Mouse (Mus musculus) yolk sac, embryonic 10.5 days (tissue): ENCODE data around the gene Srf.
"Not testable (repeated sequence)": the region's sequence is repeated elsewhere in the genome, so short reads cannot be mapped to it uniquely, and the experiment has no call there.

Experiments used
- DNase-seq: peaks from one replicate; pipeline ENCODE4 v3.0.0-alpha.2; 2017; ENCODE audit warnings: low spot score

Srf gene

GRCm38 (mm10) chr17:46555673-46556583, at the start of gene Srf:
Srf (minus strand) TSS chr17:46556175.
- DNase-seq, result peak; percentile 98

GRCm38 (mm10) chr17:46605126-46605525, 49.2 kb upstream of the Srf start:
- no peak for DNase-seq

- no peak for DNase-seq
These were observed 47.3 kb upstream of the Srf start for GRCm38 (mm10) chr17:46603229-46603628.

- DNase-seq, result no peak
These were observed 46.2 kb upstream of the Srf start for GRCm38 (mm10) chr17:46602212-46602611.

- no peak for DNase-seq
These were observed 44.6 kb upstream of the Srf start for GRCm38 (mm10) chr17:46600569-46600968.

- DNase-seq, result no peak
These were observed 43.0 kb upstream of the Srf start for GRCm38 (mm10) chr17:46598963-46599362.

GRCm38 (mm10) chr17:46597956-46598355, 42.0 kb upstream of the Srf start:
- DNase-seq, result no peak

GRCm38 (mm10) chr17:46595336-46595735, 39.4 kb upstream of the Srf start:
- no peak for DNase-seq

GRCm38 (mm10) chr17:46594606-46595005, 38.6 kb upstream of the Srf start:
- DNase-seq, result no peak

GRCm38 (mm10) chr17:46593124-46593523, 37.1 kb upstream of the Srf start:
- DNase-seq, result no peak

- DNase-seq, result no peak
These were observed 35.4 kb upstream of the Srf start for GRCm38 (mm10) chr17:46591406-46591805.

GRCm38 (mm10) chr17:46590439-46590838, 34.5 kb upstream of the Srf start:
- no peak for DNase-seq

GRCm38 (mm10) chr17:46589635-46590314, 33.8 kb upstream of the Srf start:
- DNase-seq, result no peak

GRCm38 (mm10) chr17:46588913-46589312, 32.9 kb upstream of the Srf start:
- no peak for DNase-seq

GRCm38 (mm10) chr17:46588173-46588572, 32.2 kb upstream of the Srf start:
- DNase-seq, result no peak

- no peak for DNase-seq
These were observed 30.4 kb upstream of the Srf start for GRCm38 (mm10) chr17:46586327-46586726.

- no peak for DNase-seq
These were observed 22.7 kb upstream of the Srf start for GRCm38 (mm10) chr17:46578650-46579049.

- DNase-seq, result no peak
These were observed 20.1 kb upstream of the Srf start for GRCm38 (mm10) chr17:46576070-46576469.

- no peak for DNase-seq
These were observed 18.6 kb upstream of the Srf start for GRCm38 (mm10) chr17:46574535-46574934.

- no peak for DNase-seq
These were observed 15.0 kb upstream of the Srf start for GRCm38 (mm10) chr17:46571005-46571404.

- no peak for DNase-seq
These were observed 3.2 kb upstream of the Srf start for GRCm38 (mm10) chr17:46559146-46559545.

- no peak for DNase-seq
These were observed 2.2 kb upstream of the Srf start for GRCm38 (mm10) chr17:46558151-46558550.

- not testable (repeated sequence) for DNase-seq
These were observed 1.3 kb upstream of the Srf start for GRCm38 (mm10) chr17:46557321-46557720.
